Mouse (Mus musculus) spleen, embryonic (tissue): ENCODE measurements around the gene Pnisr.

Experiments used
- CTCF ChIA-PET: fragments of 350-600 bp; sonication (Branson Sonifier 250); formaldehyde crosslinking; loops from one replicate; lab custom pipeline; 2022; lab: Charles Lee

Gene Pnisr

DNA sequence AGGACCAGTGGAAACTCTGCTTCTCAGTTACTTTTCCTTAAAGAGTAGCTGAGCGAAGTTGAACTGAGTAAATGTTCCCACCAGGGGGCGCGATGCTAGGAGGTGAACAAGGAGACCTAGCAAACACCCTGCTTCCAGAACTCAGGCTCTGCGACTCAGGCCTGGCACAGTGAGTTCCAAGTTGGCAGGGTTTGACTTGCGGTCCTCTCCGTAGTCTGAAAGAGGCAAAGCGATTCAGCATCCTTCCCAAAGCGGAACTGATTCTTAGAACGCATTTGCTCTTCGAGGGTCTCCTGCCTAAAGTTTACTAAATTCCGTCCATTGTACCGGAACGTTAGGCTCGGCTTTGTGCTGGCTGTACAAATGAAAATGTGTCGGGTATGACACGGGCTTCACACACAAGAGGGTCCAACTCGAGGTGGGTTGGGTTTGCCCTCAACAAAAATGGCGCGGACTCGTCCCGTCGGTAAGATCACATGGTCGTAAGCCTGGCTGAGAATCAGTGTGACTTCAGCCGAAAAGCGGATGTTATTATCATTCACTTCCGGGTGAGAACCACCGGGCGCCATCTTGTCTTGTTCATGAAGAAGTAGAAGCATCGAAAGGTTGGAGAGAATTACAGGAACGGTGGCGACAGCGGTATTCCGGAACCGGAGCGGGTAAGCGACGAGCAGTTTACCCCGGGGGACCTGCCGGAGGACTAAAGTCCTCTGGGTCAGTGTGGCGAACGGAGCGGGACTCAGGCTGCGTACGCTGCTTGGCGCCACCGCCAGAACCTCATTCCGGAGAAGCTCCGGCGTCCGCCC, at the start of gene Pnisr:
Pnisr (plus strand) TSS at position 103 of the 806 bp plus-strand sequence.
- CTCF ChIA-PET: no interaction called here

DNA sequence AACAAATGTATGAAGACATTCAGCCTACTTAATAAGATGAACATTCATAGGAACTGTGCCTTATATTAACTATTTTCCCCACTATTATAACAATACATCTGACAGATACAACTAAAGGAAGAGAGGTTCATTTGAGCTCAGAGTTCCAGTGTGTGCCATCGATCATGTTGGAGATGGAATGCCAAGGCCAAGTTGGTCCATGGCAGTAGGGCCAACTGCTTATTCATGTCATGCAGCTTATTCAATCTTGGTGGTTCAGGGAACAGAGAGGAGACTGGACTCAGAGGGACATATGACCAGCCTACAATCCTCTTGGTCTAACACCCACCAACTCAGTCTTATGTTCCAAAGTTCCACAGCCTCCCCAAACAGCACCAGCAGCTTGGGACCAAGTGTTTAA, 46.4 kb upstream of the Pnisr start:
- CTCF ChIA-PET: no interaction called here

DNA sequence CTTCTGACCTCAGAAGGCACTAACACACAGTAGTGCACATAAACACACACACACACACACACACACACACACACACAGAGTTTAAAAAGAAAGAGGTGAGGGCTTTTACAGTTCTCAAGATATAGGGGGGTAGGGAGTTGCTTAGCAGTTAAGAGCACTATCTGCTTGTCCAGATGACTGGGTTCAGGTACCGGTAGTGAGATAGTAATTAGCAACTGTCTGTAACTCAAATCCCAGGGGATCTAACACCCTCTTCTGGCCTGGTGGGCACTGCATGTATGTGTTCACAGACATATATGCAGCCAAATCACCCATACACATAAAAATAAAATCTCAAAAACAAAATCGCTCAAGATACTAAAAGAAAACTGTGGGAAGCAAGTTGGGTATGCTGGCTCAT, 45.8 kb upstream of the Pnisr start:
- CTCF ChIA-PET: no interaction called here

GRCm38 (mm10) chr4:21807204-21807603, 40.2 kb upstream of the Pnisr start:
- CTCF ChIA-PET: no interaction called here

DNA sequence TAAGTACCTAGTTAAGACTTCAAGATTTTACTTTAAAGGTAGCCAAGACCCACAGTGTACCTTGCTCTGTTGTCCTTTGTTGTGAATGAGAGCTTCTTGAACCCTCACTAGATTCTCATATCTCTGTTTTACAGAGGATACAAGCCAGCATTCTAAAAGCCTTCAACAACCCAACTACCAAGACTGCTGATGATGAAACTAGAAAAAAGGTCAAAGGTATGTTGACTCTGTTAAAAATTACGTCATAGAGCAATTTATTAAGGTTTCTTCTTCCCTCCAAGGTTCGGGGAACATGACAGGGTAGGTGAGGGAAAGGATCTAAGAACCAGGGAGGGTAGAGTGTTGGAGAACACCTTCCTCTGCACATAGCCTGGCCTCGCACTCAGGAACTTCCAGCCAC, 36.8 kb upstream of the Pnisr start:
- CTCF ChIA-PET: no interaction called here

- CTCF ChIA-PET: no interaction called here
Measured at GRCm38 (mm10) chr4:21812635-21813034, 34.7 kb upstream of the Pnisr start.

DNA sequence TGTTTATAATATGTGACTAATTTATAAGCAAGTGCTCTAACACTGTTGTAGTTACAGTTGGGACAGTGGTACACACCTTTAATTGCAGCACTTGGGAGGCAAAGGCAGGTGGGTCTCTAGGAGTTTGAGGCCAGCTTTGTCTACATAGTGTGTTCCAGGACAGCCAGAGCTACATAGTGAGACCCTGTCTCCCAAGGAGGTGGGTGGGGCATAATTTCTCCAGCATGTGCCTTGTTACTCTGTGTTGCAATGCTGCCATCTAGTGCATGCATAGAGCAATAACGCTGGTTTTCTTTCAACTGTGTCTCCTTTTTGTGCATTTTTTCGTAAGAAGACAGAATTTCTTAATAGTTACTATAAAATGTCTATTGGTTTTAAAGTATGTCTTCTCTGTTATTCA, 33.4 kb upstream of the Pnisr start:
- CTCF ChIA-PET: interaction anchor here (0.6 kb wide), 2 partner anchors 67 to 92 kb away, joined by 3 to 4 read pairs; no protein-coding TSS in a partner anchor

- CTCF ChIA-PET: no interaction called here
Measured at GRCm38 (mm10) chr4:21826616-21827015, 20.8 kb upstream of the Pnisr start.

DNA sequence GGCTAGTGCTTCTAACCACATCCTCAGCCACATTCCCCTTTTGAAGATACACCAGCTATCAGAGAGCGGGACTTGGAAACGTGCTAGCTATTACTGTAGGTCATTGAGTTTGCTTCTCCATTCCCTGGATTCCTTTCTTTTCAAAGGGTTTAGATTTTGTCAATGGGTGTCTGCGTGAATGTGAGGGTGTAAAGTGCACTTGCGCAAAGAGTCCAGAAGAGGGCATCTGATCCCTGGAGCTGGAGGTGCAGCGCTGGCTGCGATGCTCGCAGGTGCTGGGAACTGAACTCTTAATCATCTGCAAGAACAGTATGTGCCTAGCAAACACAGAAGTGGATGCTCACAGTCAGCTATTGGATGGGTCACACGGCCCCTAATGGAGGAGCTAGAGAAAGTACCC, 14.5 kb upstream of the Pnisr start:
- CTCF ChIA-PET: no interaction called here

DNA sequence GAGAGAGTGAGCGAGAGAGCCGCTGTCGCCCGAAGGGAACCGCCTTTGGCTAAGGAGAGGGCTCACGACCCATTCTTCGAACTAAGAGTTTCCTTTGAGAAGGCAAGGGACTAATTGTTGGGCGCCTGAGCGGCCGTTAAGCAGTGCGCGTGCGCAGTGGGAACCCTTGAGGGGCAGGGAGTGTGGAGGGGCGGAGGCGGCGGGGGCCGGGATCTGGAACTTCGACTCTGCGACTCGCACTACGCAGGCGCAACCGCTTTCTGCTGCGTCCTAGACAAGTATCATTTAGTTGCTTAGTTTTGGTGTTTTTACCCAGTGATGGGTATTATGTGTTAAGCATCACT, 876 bp downstream of the Pnisr start:
- CTCF ChIA-PET: no interaction called here

- CTCF ChIA-PET: no interaction called here
Measured at GRCm38 (mm10) chr4:21857481-21857880, 10.1 kb downstream of the Pnisr start.

GRCm38 (mm10) chr4:21865226-21865625, 17.8 kb downstream of the Pnisr start:
- CTCF ChIA-PET: no interaction called here

DNA sequence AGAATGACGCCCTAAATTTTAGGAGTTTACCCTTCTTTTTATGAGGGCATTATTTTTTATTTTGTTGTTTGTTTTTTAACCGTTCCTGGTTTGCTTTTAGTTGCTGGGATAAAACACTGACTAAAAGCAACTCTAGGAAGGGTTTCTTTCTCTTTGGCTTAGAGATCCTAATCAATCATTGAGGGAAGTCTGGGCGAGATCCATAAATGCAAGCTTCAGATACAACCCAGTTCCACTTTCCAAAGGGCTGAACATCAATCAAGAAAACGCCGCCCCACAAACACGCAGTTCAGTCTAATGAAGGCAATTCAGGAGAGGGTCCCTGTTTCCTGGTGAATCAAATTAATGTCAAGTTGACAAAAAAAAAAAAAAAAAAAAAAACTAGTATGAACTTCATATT, 31.4 kb downstream of the Pnisr start:
- CTCF ChIA-PET: interaction anchor here (0.7 kb wide), 1 partner anchor 139 kb away, joined by 5 read pairs; no protein-coding TSS in a partner anchor

DNA sequence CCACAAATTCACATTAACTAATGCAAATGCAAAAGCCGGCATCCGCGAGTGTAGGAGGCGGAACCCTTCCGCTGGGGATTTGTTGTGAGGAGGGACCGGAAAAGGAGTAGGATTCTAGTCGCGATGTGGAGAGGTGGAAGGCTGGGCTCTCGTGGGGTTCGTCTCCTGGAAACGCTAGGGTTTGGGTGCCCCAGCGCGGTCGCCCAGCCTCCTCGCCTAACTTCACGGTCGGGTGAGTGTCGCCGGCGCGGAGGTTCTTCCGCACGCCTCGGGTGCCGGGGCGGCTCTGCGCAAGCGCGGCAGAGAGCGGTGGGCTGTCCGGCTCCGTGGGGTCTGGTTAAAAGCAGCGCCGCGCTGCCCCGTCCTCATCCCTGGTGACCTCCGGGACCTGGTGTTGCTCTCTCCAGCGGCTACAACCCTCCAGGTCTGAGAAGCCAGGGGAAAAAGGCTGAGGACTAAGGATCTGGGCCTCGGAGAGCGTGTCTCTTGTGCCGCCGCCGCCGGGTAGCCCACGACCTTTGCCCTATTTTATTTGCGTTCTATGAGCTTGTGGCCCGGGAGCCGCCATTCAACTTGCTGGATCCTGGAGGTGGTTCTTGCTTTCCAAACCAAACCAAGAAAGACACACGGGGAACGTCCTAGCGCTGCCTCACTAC, 32.3 kb downstream of the Pnisr start, which contains the start of gene Coq3:
Coq3 (plus strand) TSS at position 109 of the 656 bp plus-strand sequence.
- CTCF ChIA-PET: no interaction called here

- CTCF ChIA-PET: no interaction called here
Measured at GRCm38 (mm10) chr4:21882806-21883205, 35.4 kb downstream of the Pnisr start.

DNA sequence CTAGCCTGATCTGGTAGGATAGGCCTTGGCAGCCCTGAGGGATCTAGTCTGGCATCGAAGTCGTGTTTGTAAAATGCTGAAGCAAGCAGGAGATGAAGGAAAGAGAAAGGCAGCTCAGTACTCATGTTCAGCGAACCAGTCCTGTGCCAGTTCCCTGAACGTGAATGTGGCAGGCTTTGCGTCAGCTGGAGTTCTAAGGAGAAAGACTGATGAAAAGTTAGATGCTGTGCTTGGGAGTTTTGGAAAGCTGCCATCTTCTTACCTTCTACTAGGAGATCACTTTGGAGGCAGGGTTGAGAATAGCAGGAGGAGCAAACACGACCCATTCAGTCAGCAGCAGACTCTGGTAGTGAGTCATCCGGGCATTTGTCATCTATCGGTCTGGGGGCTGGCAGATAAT, 38.4 kb downstream of the Pnisr start:
- CTCF ChIA-PET: no interaction called here
